Comparison of ENCODE assay signal across 17 mouse cellular contexts in genomic region chr10:76699816-76700215, GRCm38 (mm10). TPM values are rescaled to one million over a fixed set of nuclear protein-coding genes. Genes with fewer than 3 reads are reported as not detected.
DNase-seq lines count a peak whose midpoint lies in the region; ATAC-seq and TF ChIP-seq lines count a peak whose summit lies in the region.
"Had no signal": no experiment of that assay in that cellular context is flagged by ENCODE, and none has a peak within 500 bp of the region (broad histone marks: within the 10 kb centered on the region; RNA-seq: fewer than 3 reads in every experiment).

No protein-coding gene starts in this region.

- no peak for ATAC-seq in intestine, embryonic 14.5 days (replicated peaks; ENCODE audit: low FRiP score, low TSS enrichment, low read depth)
- ATAC-seq in intestine, postnatal 0 days, result no peak
- ATAC-seq in embryonic facial prominence, embryonic 13.5 days (ENCODE audit: insufficient number of reproducible peaks, insufficient read depth, low FRiP score, low TSS enrichment, low read depth), result no peak
- ATAC-seq in forebrain, embryonic 13.5 days, result no peak
- ATAC-seq in neural tube, embryonic 15.5 days (ENCODE audit: low FRiP score), result no peak
- ATAC-seq: forebrain, embryonic 15.5 days; midbrain, embryonic 15.5 days had no signal

- H3K27me3 ChIP-seq in intestine, embryonic 14.5 days (replicated peaks; ENCODE audit: control insufficient read depth, insufficient read depth, low read length), result no peaks in the 10 kb centered on the region
- H3K27me3 ChIP-seq in intestine, postnatal 0 days (replicated peaks; ENCODE audit: control insufficient read depth, insufficient read depth, low read length), result no peaks in the 10 kb centered on the region
- no peaks in the 10 kb centered on the region for H3K27me3 ChIP-seq in embryonic facial prominence, embryonic 13.5 days
- no peaks in the 10 kb centered on the region for H3K27me3 ChIP-seq in forebrain, embryonic 13.5 days
- no peaks in the 10 kb centered on the region for H3K27me3 ChIP-seq in neural tube, embryonic 15.5 days (replicated peaks)
- H3K27me3 ChIP-seq: forebrain, embryonic 15.5 days; liver, embryonic 15.5 days; midbrain, embryonic 15.5 days had no signal

- no peaks in the 10 kb centered on the region for H3K9me3 ChIP-seq in intestine, embryonic 14.5 days (ENCODE audit: control insufficient read depth, low read length)
- H3K9me3 ChIP-seq in intestine, postnatal 0 days (ENCODE audit: control insufficient read depth), result no peaks in the 10 kb centered on the region
- peaks cover 5% of the 10 kb centered on the region; the same call in 1 of the 2 replicates for H3K9me3 ChIP-seq in embryonic facial prominence, embryonic 13.5 days
- no peaks in the 10 kb centered on the region for H3K9me3 ChIP-seq in forebrain, embryonic 13.5 days (replicated peaks)
- H3K9me3 ChIP-seq in neural tube, embryonic 15.5 days (replicated peaks), result peaks cover 4% of the 10 kb centered on the region; the same call in 1 of the 2 replicates
- H3K9me3 ChIP-seq: forebrain, embryonic 15.5 days; liver, embryonic 15.5 days had no signal

- H3K9ac ChIP-seq in intestine, embryonic 14.5 days (ENCODE audit: low read length), result no peak overlapping the region
- no peak overlapping the region for H3K9ac ChIP-seq in intestine, postnatal 0 days (ENCODE audit: low read depth, low read length)
- H3K9ac ChIP-seq in embryonic facial prominence, embryonic 13.5 days, result no peak overlapping the region
- H3K9ac ChIP-seq in forebrain, embryonic 13.5 days, result no peak overlapping the region
- H3K9ac ChIP-seq in neural tube, embryonic 15.5 days (replicated peaks), result no peak overlapping the region
- H3K9ac ChIP-seq: forebrain, embryonic 15.5 days; liver, embryonic 15.5 days; midbrain, embryonic 15.5 days had no signal

- H3K4me3 ChIP-seq in gastrocnemius, adult 2 months, result no peak overlapping the region
- no peak overlapping the region for H3K4me3 ChIP-seq in intestine, embryonic 14.5 days (ENCODE audit: low read depth, low read length)
- no peak overlapping the region for H3K4me3 ChIP-seq in intestine, postnatal 0 days (ENCODE audit: low read depth, low read length)
- no peak overlapping the region for H3K4me3 ChIP-seq in embryonic facial prominence, embryonic 13.5 days
- no peak overlapping the region for H3K4me3 ChIP-seq in forebrain, embryonic 13.5 days
- H3K4me3 ChIP-seq in neural tube, embryonic 15.5 days (replicated peaks), result no peak overlapping the region
- H3K4me3 ChIP-seq: erythroblast, embryonic 14.5 days; forebrain, embryonic 15.5 days; liver, embryonic 15.5 days; midbrain, embryonic 15.5 days had no signal

- no peaks in the 10 kb centered on the region for H3K36me3 ChIP-seq in intestine, embryonic 14.5 days (ENCODE audit: control insufficient read depth, insufficient read depth, low read length)
- no peaks in the 10 kb centered on the region for H3K36me3 ChIP-seq in intestine, postnatal 0 days (ENCODE audit: control insufficient read depth, insufficient read depth)
- H3K36me3 ChIP-seq in embryonic facial prominence, embryonic 13.5 days, result no peaks in the 10 kb centered on the region
- H3K36me3 ChIP-seq in forebrain, embryonic 13.5 days (ENCODE audit: poor library complexity, severe bottlenecking), result no peaks in the 10 kb centered on the region
- no peaks in the 10 kb centered on the region for H3K36me3 ChIP-seq in neural tube, embryonic 15.5 days
- H3K36me3 ChIP-seq: forebrain, embryonic 15.5 days; liver, embryonic 15.5 days; midbrain, embryonic 15.5 days had no signal

- TF ChIP-seq CTCF in gastrocnemius, adult 2 months (IDR thresholded peaks at IDR 0.05), result no peak
- no peak for TF ChIP-seq CTCF in intestine, postnatal 0 days (IDR thresholded peaks at IDR 0.05; ENCODE audit: low read depth)

- peak overlapping the region; percentile 68 for H3K27ac ChIP-seq in gastrocnemius, adult 2 months
- H3K27ac ChIP-seq in intestine, embryonic 14.5 days (ENCODE audit: low read depth), result peak overlapping the region; percentile 28; the same call in 1 of the 2 replicates
- no peak overlapping the region for H3K27ac ChIP-seq in intestine, postnatal 0 days (ENCODE audit: low read depth, low read length)
- H3K27ac ChIP-seq in embryonic facial prominence, embryonic 13.5 days, result peak overlapping the region; percentile 76
- no peak overlapping the region for H3K27ac ChIP-seq in forebrain, embryonic 13.5 days
- H3K27ac ChIP-seq in neural tube, embryonic 15.5 days (replicated peaks), result no peak overlapping the region
- H3K27ac ChIP-seq: forebrain, embryonic 15.5 days; liver, embryonic 15.5 days; midbrain, embryonic 15.5 days had no signal

- peaks cover 16% of the 10 kb centered on the region; the same call in 1 of the 2 replicates for H3K4me1 ChIP-seq in intestine, embryonic 14.5 days (replicated peaks; ENCODE audit: control insufficient read depth, insufficient read depth, low read length)
- no peaks in the 10 kb centered on the region for H3K4me1 ChIP-seq in intestine, postnatal 0 days (replicated peaks; ENCODE audit: control insufficient read depth, insufficient read depth, low read length)
- peaks cover 40% of the 10 kb centered on the region for H3K4me1 ChIP-seq in embryonic facial prominence, embryonic 13.5 days
- no peaks in the 10 kb centered on the region for H3K4me1 ChIP-seq in forebrain, embryonic 13.5 days
- no peaks in the 10 kb centered on the region for H3K4me1 ChIP-seq in neural tube, embryonic 15.5 days
- H3K4me1 ChIP-seq: forebrain, embryonic 15.5 days; liver, embryonic 15.5 days; midbrain, embryonic 15.5 days had no signal

- DNase-seq in gastrocnemius, adult 2 months, result peak; percentile 66
- no peak for DNase-seq in gastrocnemius, postnatal 4 days (ENCODE audit: low spot score in 2 of 2)
- no peak for DNase-seq in intestine, embryonic 14.5 days (ENCODE audit: low spot score)
- peak; percentile 83 for DNase-seq in skeletal muscle tissue, adult 2 months (ENCODE audit: low read depth, low spot score)
- DNase-seq: adrenal gland, postnatal 25 days; cerebellum, adult 8-10 months; heart, postnatal 4 days; spleen, adult 18-20 months had no signal

- H3K4me2 ChIP-seq in intestine, embryonic 14.5 days (ENCODE audit: low read length), result no peak overlapping the region
- no peak overlapping the region for H3K4me2 ChIP-seq in intestine, postnatal 0 days (replicated peaks; ENCODE audit: low read depth)
- no peak overlapping the region for H3K4me2 ChIP-seq in embryonic facial prominence, embryonic 13.5 days
- no peak overlapping the region for H3K4me2 ChIP-seq in forebrain, embryonic 13.5 days
- H3K4me2 ChIP-seq in neural tube, embryonic 15.5 days, result no peak overlapping the region
- H3K4me2 ChIP-seq: forebrain, embryonic 15.5 days; liver, embryonic 15.5 days; midbrain, embryonic 15.5 days had no signal

- intact Hi-C loops in gastrocnemius, adult 2 months (cut with DNase I), result loop anchor here (2.0 kb wide), 1 partner anchor 35 kb away; no protein-coding TSS in a partner anchor

- WGBS in intestine, embryonic 14.5 days, result 65% methylated on average over 7 of the region's 7 CpGs
- WGBS in intestine, postnatal 0 days, result 57% methylated on average over 7 of the region's 7 CpGs
- 39% methylated on average over 7 of the region's 7 CpGs for WGBS in embryonic facial prominence, embryonic 13.5 days
- WGBS in forebrain, embryonic 13.5 days, result 92% methylated on average over 7 of the region's 7 CpGs
- WGBS in neural tube, embryonic 15.5 days, result 88% methylated on average over 7 of the region's 7 CpGs

RNA-seq across cellular contexts. Expression of gene Col6a1, which starts 26.2 kb away (rescaled TPM):
- total RNA-seq in gastrocnemius, adult 2 months (2021), result 10 to 100 TPM; 30.5 to 59.0 TPM
- 100 to 1,000 TPM; 628 to 701 TPM for total RNA-seq in gastrocnemius, postnatal 4 days (2021)
- 309 and 317 TPM in 2 replicates for polyA plus RNA-seq in intestine, embryonic 14.5 days (2014; fragmentation: Nextera tagmentation; extraction: Ambion mirVana)
- 112 and 113 TPM in 2 replicates for polyA plus RNA-seq in intestine, postnatal 0 days (2015; fragmentation: Nextera tagmentation; extraction: Ambion mirVana)
- polyA plus RNA-seq in embryonic facial prominence, embryonic 13.5 days (2015; fragmentation: Nextera tagmentation; extraction: Ambion mirVana), result 174 and 175 TPM in 2 replicates
- 4.4 and 5.9 TPM in 2 replicates for polyA plus RNA-seq in forebrain, embryonic 13.5 days (2015; fragmentation: Nextera tagmentation; extraction: Ambion mirVana)
- polyA plus RNA-seq in neural tube, embryonic 15.5 days (2015; fragmentation: Nextera tagmentation; extraction: Ambion mirVana), result 34.3 and 67.0 TPM in 2 replicates
- total RNA-seq: granulocyte monocyte progenitor cell, adult 5-6 weeks had no signal
- polyA plus RNA-seq: erythroblast, embryonic 14.5 days had no signal

Comparison
In these comparisons a context has a peak if more than half of its experiments do, and no peak if none do; other contexts are left out.
1. DNase-seq: peak in gastrocnemius, adult 2 months (single experiment) and skeletal muscle tissue, adult 2 months (single experiment); none in gastrocnemius, postnatal 4 days (0 of 2) and intestine, embryonic 14.5 days (single experiment).
2. H3K27ac ChIP-seq: peak in gastrocnemius, adult 2 months (single experiment), intestine, embryonic 14.5 days (single experiment) and embryonic facial prominence, embryonic 13.5 days (single experiment); none in intestine, postnatal 0 days (single experiment), forebrain, embryonic 13.5 days (single experiment) and neural tube, embryonic 15.5 days (single experiment).